Mouse (Mus musculus): ENCODE measurements at regions not wholly inside any gene's neighbourhood (a gene's known extent, or its start where the extent isn't known, plus 50 kb on each side); places are given as distances from the start of the nearest gene placed in this dataset.

DNA sequence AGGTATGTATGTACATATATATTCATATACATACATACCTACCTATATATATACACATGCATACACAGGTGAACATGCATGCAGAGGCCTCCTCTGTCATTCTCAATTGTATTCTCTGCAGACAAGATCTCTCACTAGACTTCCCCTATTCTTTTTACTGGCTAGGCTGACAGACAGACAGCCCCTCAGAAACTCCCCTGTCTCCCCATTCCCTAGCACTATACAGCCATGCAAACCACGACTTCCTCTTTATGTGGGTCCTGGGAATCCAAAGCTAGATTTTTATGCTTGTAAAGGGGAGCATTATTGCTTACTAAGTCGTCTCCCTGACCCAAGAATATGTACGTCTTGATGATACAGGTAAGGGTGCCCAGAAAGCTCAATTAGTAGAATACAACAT lies 86.9 kb downstream of the Fam124b start:
- DNase-seq: no peak

DNA sequence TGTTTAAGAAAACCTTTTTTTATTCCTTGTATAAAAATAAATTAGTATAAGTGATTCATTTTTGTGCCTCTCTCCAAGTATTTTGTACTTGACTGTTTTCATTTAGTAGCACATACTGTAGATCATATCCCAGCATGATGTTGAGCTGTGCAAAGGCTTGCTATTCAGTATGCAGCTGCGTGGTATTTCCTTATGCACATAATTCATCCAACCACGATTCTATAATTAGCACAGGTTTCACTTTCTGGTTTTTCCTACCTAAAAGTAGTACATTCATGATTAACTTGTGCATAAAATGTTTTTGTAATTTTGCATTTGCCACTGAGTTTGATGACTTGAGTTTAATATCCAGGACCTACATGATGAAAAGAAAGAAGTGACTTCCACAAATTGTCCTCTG lies 94.3 kb downstream of the Fam124b start:
- no peak for DNase-seq

DNA sequence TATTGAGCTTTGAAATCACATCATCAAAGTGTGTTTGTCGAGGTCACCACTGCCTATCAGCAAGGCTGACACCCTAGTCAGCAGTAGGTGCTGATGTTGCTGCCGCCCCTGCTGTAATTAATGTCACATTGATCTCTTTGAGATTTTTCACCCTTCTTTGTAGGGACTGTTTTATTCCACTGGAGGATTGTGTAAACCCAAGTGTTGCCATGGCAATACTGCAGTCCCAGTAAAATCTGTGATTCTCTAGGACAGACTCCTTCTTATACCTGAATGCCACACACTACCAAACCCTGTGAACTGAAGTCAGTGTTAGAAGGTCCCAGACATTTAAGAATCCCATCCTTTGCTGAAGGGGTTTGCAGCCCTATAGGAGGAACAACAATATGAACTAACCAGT lies 102.4 kb downstream of the Fam124b start:
- DNase-seq: no peak

- DNase-seq: no peak
Observed at GRCm38 (mm10) chr1:80107747-80108476, 110.4 kb downstream of the Fam124b start.

DNA sequence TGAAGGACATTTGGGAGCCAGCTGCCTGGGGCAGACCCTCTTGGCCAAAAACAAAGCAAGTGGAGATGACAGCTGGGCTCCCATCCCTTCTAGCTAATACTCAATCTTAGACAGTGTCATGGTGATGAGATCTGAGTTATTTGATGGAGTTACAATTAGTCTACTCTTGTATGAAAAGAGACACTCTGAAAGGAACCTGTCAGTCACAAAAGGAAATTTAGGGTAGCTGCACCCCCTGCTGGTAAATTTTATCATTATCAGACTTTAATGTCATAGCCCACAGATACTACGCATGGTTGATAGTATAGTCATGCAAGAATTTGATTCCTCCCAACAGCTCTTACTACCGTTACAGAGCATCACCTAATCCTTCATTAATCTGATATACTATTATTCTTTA lies 112.0 kb downstream of the Fam124b start:
- DNase-seq: no peak

GRCm38 (mm10) chr1:80098266-80098665 lies 120.0 kb downstream of the Fam124b start:
- no peak for DNase-seq

GRCm38 (mm10) chr1:80091800-80092199 lies 126.5 kb downstream of the Fam124b start:
- no peak for DNase-seq

- DNase-seq: no peak
Observed at GRCm38 (mm10) chr1:80091350-80091749, 126.9 kb downstream of the Fam124b start.

- DNase-seq: no peak
Observed at GRCm38 (mm10) chr1:80088651-80089050, 129.6 kb downstream of the Fam124b start.

GRCm38 (mm10) chr1:80076357-80076756 lies 141.9 kb downstream of the Fam124b start:
- DNase-seq: no peak

DNA sequence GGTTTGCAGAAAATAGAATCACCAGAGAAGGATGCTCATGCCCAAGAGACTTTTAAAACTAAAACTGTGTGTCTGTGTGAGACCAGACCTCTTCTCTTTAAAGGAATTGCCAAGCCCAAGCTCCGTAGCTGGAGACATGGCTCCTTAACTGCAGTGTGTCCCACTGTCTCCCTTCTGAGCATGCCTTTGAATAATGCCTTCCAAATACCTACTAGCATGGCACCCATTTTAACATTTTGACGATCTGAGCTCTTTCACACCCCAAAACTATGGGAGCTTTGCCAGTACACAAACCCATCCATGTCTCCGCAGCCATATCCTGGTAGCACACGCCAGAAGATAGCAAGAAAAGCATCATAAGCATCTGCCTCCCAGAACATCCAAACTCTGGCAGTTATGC lies 143.9 kb downstream of the Fam124b start:
- DNase-seq: no peak

- no peak for DNase-seq
Observed at GRCm38 (mm10) chr1:80073950-80074349, 144.3 kb downstream of the Fam124b start.

DNA sequence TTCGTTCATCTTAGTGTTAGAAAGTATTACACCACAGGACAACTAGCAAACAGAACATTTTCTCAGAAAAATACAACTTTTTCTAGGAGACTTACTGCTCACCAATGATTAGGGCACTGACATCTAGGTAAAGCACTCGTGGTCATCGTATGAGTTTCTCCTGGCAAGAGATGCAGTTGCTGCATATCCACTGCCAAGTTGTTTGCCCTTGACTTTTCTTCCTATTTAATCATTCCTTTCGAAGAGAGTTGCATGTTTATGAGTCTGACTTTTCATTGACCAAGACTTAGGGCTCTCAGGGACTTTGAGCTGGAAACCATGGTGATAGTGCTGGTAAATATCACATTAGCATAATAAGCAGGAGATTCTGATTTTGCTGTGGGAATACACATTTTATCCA lies 149.1 kb downstream of the Fam124b start:
- no peak for DNase-seq

- no peak for DNase-seq
Observed at GRCm38 (mm10) chr1:80062121-80062520, 156.2 kb downstream of the Fam124b start.

DNA sequence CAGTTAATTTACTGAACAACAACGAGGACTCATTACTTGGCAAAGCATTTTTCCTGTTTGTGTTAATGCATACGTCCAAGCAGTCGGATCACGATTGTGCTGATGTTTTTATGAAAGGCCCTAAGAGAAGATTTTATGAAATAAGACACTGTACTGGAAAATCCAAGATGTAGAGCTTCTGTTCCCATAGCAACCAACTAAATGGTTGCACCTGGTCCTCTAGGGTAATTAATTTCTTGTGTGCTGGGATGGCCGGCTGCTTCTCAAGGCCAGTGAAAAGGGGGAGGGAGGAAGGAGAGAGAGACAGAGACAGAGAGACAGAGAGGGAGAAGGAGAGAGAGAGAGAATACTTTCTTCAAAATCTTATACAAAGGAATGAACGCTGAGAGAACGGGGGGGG lies 156.6 kb downstream of the Fam124b start:
- DNase-seq: no peak

DNA sequence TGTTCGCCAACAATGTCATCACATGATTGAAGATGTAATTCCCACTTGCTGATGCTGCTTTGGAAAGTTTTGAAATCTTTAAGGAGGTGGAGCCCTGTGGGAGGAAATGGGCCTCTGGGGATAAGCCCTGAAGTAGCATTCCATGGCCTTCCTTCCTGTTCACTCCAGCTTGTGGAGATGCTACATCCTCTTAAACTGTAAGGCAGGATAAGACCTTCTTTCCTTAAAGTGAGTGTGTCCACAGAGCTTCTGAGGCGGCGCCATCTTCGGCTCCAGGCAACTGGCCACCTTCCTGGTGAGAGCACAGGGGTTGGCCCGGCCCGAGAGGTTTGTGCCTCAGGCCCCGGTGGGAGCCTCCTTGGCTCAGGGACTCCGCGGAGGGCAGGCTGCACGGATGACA lies 173.1 kb downstream of the Fam124b start:
- no peak for DNase-seq

DNA sequence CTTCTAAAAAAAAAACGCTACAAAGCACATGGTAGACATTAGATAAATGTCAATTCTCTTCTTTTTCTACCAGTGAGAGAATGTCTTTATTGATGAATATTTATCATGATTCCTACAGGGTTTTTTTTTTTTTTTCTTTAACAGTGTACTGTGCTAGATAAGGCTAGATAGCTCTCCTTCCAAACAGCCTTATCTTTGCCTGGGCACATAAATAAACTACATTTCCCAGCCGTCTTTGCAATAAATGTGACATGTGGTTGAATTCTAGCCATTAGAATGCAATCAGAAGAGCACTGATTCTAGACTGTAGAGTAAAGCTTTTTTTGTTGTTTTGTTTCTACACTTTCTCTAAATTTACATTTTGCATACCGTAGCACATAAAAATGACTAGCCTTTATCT lies 177.9 kb downstream of the Fam124b start:
- no peak for DNase-seq

- no peak for DNase-seq
Observed at GRCm38 (mm10) chr1:80039891-80040290, 178.4 kb downstream of the Fam124b start.

GRCm38 (mm10) chr1:80039161-80039560 lies 178.2 kb upstream of the Serpine2 start:
- DNase-seq: no peak

DNA sequence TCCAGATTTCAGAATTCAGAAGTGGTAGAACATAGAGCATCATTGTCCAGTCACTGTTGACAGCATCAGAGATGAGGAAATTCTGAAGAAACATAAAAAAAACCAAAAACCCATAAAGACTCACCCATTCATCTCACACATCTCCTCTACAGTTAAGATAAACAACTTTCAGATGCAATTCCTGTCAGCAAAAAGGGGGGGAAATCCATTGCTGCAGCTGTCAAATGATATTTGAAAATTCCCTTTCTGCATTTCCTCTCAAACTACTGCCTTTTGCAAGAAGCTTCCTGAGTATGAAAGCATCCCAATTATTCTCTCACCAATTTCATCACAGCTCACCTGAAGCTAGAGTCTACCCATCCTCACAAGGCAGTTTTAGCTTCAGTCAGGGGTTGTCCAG lies 177.1 kb upstream of the Serpine2 start:
- DNase-seq: no peak

DNA sequence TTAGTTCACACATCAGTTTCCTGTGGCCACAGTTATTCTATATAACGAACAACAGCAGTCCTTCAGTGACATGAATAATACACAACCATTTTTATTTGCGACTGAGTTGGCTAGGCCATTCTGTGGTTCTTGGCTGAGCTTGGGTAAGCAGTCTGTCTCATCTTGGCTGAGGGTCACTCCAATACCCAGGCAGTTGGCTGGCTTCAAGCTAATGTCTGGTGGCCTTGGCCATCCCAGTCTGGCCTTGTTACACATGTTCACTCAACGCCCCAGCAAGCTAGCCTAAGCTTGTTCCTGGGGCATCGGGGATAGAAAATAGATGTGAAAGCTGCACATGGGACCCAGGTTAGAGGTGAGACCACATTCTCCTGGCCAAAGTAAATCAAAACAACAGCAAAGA lies 175.5 kb upstream of the Serpine2 start:
- DNase-seq: peak in 1 of 2 experiments; percentile 15

GRCm38 (mm10) chr1:80033522-80033921 lies 172.5 kb upstream of the Serpine2 start:
- no peak for DNase-seq

DNA sequence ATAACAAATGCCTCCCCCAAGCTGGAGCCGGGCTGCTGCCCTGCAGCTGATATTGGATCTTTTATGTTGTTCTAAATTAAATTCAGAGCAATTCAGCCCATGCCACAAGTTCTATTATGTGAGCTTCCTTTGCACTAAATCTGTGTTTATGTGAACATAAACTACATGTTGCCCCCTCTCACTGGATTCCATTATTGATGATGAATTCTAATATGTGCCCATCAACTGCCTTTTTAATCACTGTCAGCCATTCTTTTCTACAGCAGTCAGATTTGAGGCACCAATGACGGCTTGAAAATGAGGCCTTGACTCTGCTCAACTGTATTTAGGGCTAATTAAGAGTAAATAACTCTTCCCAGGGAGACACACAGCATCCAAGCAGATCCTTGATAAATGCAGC lies 172.1 kb upstream of the Serpine2 start:
- DNase-seq: no peak

- no peak for DNase-seq
Observed at GRCm38 (mm10) chr1:80032464-80032863, 171.5 kb upstream of the Serpine2 start.

- DNase-seq: no peak
Observed at GRCm38 (mm10) chr1:80030635-80031034, 169.7 kb upstream of the Serpine2 start.

All from cerebellum, postnatal 25 days (tissue).